Mouse (Mus musculus) kidney, adult 2 months (tissue): Measurements from ENCODE around the gene 2310033P09Rik.

Source experiments
- CTCF ChIP-seq: fragments of 200-500 bp; conservative IDR thresholded peaks from 2 replicates; pipeline ENCODE4 v1.5.1; 2011; ENCODE audit warnings: low read depth, mild to moderate bottlenecking, control low read depth, low read length, moderate library complexity, mixed read lengths; ENCODE audit not compliant: insufficient read depth, insufficient read length
- POLR2A ChIP-seq: fragments of 200-500 bp; IDR thresholded peaks from one replicate; pipeline ENCODE4 v1.6.1; 2011; ENCODE audit warnings: low read depth, low read length, control low read depth

DNA sequence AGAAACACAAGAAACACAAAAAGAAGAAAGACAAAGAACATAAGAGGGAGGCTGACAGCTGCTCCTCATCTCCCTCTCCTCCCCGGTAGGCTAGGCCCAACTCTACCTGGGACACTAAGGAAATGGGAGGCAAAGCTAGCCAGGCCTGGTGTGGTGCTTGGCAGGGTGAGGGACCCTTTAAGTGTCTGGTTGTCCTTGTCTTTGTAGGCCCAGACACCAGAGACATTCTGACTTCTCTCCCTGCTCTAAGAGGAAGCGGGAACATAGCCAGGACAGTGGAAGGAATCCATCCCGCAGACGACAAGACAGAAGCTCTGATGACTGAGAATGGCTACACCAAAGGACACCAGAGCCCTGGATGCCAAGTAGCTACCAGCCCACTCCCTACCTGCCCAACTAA, 1.9 kb downstream of the 2310033P09Rik start:
- no peak for TF ChIP-seq POLR2A
- no peak for TF ChIP-seq CTCF
